Mouse (Mus musculus): ENCODE data around the gene Fam214a. TPM values are rescaled to one million over a fixed set of nuclear protein-coding genes. Genes with fewer than 3 reads are reported as not detected.
A peak's percentile ranks its signal among the peaks of the same experiment; 100 is the strongest.

The Fam214a gene
- total RNA-seq, 1 experiment from 2014 or later: 14.6 TPM

GRCm38 (mm10) chr9:75070457-75071028 lies 117.9 kb downstream of the Fam214a start, which contains the start of gene Myo5a:
TSS of gene Myo5a (plus strand) at chr9:75071015.
- ATAC-seq (replicated peaks; ENCODE audit: low read depth, poor library complexity, severe bottlenecking): no peak

- ATAC-seq (replicated peaks; ENCODE audit: low read depth, poor library complexity, severe bottlenecking): peak; percentile 74
Observed at GRCm38 (mm10) chr9:75071029-75071705, 118.5 kb downstream of the Fam214a start.

GRCm38 (mm10) chr9:75071706-75072192 lies 119.1 kb downstream of the Fam214a start:
- ATAC-seq (replicated peaks; ENCODE audit: low read depth, poor library complexity, severe bottlenecking): peak; percentile 71

- no peak for ATAC-seq (replicated peaks; ENCODE audit: low read depth, poor library complexity, severe bottlenecking)
Observed at GRCm38 (mm10) chr9:75072361-75072760, 119.7 kb downstream of the Fam214a start.

GRCm38 (mm10) chr9:75077191-75077590 lies 124.5 kb downstream of the Fam214a start:
- no peak for ATAC-seq (replicated peaks; ENCODE audit: low read depth, poor library complexity, severe bottlenecking)

Other genes starting within 250 kb of the Fam214a start
- not detected in 2 replicates for gene Onecut1, start 91.0 kb upstream of the Fam214a start, total RNA-seq (2017)
- gene Arpp19, start 84.7 kb downstream of the Fam214a start, total RNA-seq (2017): 121 and 223 TPM in 2 replicates
- 104 and 122 TPM in 2 replicates for gene Myo5a, start 118.1 kb downstream of the Fam214a start, total RNA-seq (2017)